In genomic region chr9:35043619-35044018, GRCm38 (mm10) we compare ENCODE assay signal across 13 mouse cellular contexts.
DNase-seq lines count a peak whose midpoint lies in the region; ATAC-seq and TF ChIP-seq lines count a peak whose summit lies in the region.
"Had no signal": no experiment of that assay in that cellular context is flagged by ENCODE, and none has a peak within 500 bp of the region (broad histone marks: within the 10 kb centered on the region; RNA-seq: fewer than 3 reads in every experiment).

No protein-coding gene starts in this region.

- ATAC-seq in intestine, embryonic 16.5 days: no peak
- no peak for ATAC-seq in intestine, postnatal 0 days
- ATAC-seq in embryonic facial prominence, embryonic 12.5 days (ENCODE audit: insufficient number of reproducible peaks, insufficient read depth, low FRiP score, low TSS enrichment): no peak
- no peak for ATAC-seq in limb, embryonic 12.5 days (ENCODE audit: insufficient number of reproducible peaks, insufficient read depth, low FRiP score, low TSS enrichment, low read depth)

- no peak overlapping the region for H3K4me2 ChIP-seq in intestine, embryonic 16.5 days (ENCODE audit: low read depth, low read length)
- no peak overlapping the region for H3K4me2 ChIP-seq in intestine, postnatal 0 days (replicated peaks; ENCODE audit: low read depth)
- no peak overlapping the region for H3K4me2 ChIP-seq in embryonic facial prominence, embryonic 12.5 days (replicated peaks)
- no peak overlapping the region for H3K4me2 ChIP-seq in limb, embryonic 12.5 days
- H3K4me2 ChIP-seq: lung, embryonic 15.5 days; midbrain, embryonic 15.5 days had no signal

- H3K27ac ChIP-seq in intestine, embryonic 16.5 days (ENCODE audit: low read length): 0 out of 2 replicates have a peak overlapping the region, but pooled peaks have one; percentile 0
- no peak overlapping the region for H3K27ac ChIP-seq in intestine, postnatal 0 days (ENCODE audit: low read depth, low read length)
- peak overlapping the region; percentile 79; the same call in 1 of the 2 replicates for H3K27ac ChIP-seq in embryonic facial prominence, embryonic 12.5 days
- H3K27ac ChIP-seq in limb, embryonic 12.5 days: peak overlapping the region; percentile 70; the same call in 1 of the 2 replicates
- H3K27ac ChIP-seq: midbrain, embryonic 15.5 days had no signal

- H3K4me3 ChIP-seq in intestine, embryonic 16.5 days (ENCODE audit: low read length): no peak overlapping the region
- no peak overlapping the region for H3K4me3 ChIP-seq in intestine, postnatal 0 days (ENCODE audit: low read depth, low read length)
- H3K4me3 ChIP-seq in embryonic facial prominence, embryonic 12.5 days: no peak overlapping the region
- H3K4me3 ChIP-seq in limb, embryonic 12.5 days (replicated peaks): no peak overlapping the region
- H3K4me3 ChIP-seq: lung, embryonic 15.5 days; midbrain, embryonic 15.5 days had no signal

- H3K9ac ChIP-seq in intestine, embryonic 16.5 days (ENCODE audit: low read depth, low read length): no peak overlapping the region
- no peak overlapping the region for H3K9ac ChIP-seq in intestine, postnatal 0 days (ENCODE audit: low read depth, low read length)
- no peak overlapping the region for H3K9ac ChIP-seq in embryonic facial prominence, embryonic 12.5 days
- H3K9ac ChIP-seq in limb, embryonic 12.5 days (replicated peaks): no peak overlapping the region
- H3K9ac ChIP-seq: lung, embryonic 15.5 days; midbrain, embryonic 15.5 days had no signal

- no peaks in the 10 kb centered on the region for H3K27me3 ChIP-seq in intestine, embryonic 16.5 days (replicated peaks; ENCODE audit: control insufficient read depth, insufficient read depth, low read length)
- H3K27me3 ChIP-seq in intestine, postnatal 0 days (replicated peaks; ENCODE audit: control insufficient read depth, insufficient read depth, low read length): no peaks in the 10 kb centered on the region
- no peaks in the 10 kb centered on the region for H3K27me3 ChIP-seq in embryonic facial prominence, embryonic 12.5 days
- no peaks in the 10 kb centered on the region for H3K27me3 ChIP-seq in limb, embryonic 12.5 days
- H3K27me3 ChIP-seq: lung, embryonic 15.5 days; midbrain, embryonic 15.5 days had no signal

- H3K4me1 ChIP-seq in intestine, embryonic 16.5 days (ENCODE audit: control insufficient read depth, insufficient read depth, low read length): peaks cover 28% of the 10 kb centered on the region
- H3K4me1 ChIP-seq in intestine, postnatal 0 days (replicated peaks; ENCODE audit: control insufficient read depth, insufficient read depth, low read length): peaks cover 5% of the 10 kb centered on the region; the same call in 1 of the 2 replicates
- H3K4me1 ChIP-seq in embryonic facial prominence, embryonic 12.5 days: peaks cover 27% of the 10 kb centered on the region
- H3K4me1 ChIP-seq in limb, embryonic 12.5 days (replicated peaks): peaks cover 33% of the 10 kb centered on the region

- intact Hi-C loops in gastrocnemius, postnatal 14 days (cut with DNase I; ENCODE audit: low total_unique reads): no loop called here
- intact Hi-C loops in left cerebral cortex, postnatal 25 days (cut with DNase I): no loop called here

- peaks cover 11% of the 10 kb centered on the region for H3K36me3 ChIP-seq in intestine, embryonic 16.5 days (ENCODE audit: control insufficient read depth, insufficient read depth, low read length)
- peaks cover 39% of the 10 kb centered on the region for H3K36me3 ChIP-seq in intestine, postnatal 0 days (ENCODE audit: control insufficient read depth, insufficient read depth)
- H3K36me3 ChIP-seq in embryonic facial prominence, embryonic 12.5 days: peaks cover 13% of the 10 kb centered on the region
- H3K36me3 ChIP-seq in limb, embryonic 12.5 days: peaks cover 22% of the 10 kb centered on the region
- H3K36me3 ChIP-seq: midbrain, embryonic 15.5 days had no signal

- no peaks in the 10 kb centered on the region for H3K9me3 ChIP-seq in intestine, embryonic 16.5 days (ENCODE audit: control insufficient read depth, low read length)
- no peaks in the 10 kb centered on the region for H3K9me3 ChIP-seq in intestine, postnatal 0 days (ENCODE audit: control insufficient read depth)
- no peaks in the 10 kb centered on the region for H3K9me3 ChIP-seq in embryonic facial prominence, embryonic 12.5 days
- H3K9me3 ChIP-seq in limb, embryonic 12.5 days: no peaks in the 10 kb centered on the region
- H3K9me3 ChIP-seq: lung, embryonic 15.5 days; midbrain, embryonic 15.5 days had no signal

- no peak for TF ChIP-seq CTCF in intestine, postnatal 0 days (IDR thresholded peaks at IDR 0.05; ENCODE audit: low read depth)

- 73% methylated on average over 7 of the region's 7 CpGs for WGBS in intestine, embryonic 16.5 days
- 58% methylated on average over 7 of the region's 7 CpGs for WGBS in intestine, postnatal 0 days
- 58% methylated on average over 7 of the region's 7 CpGs for WGBS in embryonic facial prominence, embryonic 12.5 days
- 42% methylated on average over 7 of the region's 7 CpGs for WGBS in limb, embryonic 12.5 days

- DNase-seq in gastrocnemius, postnatal 14 days: peak; percentile 3
- DNase-seq in gastrocnemius, postnatal 4 days (ENCODE audit: low spot score in 2 of 2): no peak
- no peak for DNase-seq in left cerebral cortex, postnatal 25 days (ENCODE audit: low spot score in 2 of 2)
- no peak for DNase-seq in yolk sac, embryonic 10.5 days (ENCODE audit: low spot score)
- DNase-seq: kidney, adult 2 months; liver; right cerebral cortex, postnatal 4 days had no signal
